Mouse (Mus musculus) liver, embryonic 16.5 days (tissue): ENCODE measurements at regions not wholly inside any gene's neighbourhood (a gene's known extent, or its start where the extent isn't known, plus 50 kb on each side); places are given as distances from the start of the nearest gene placed in this dataset.

ENCODE experiments used
- ATAC-seq: fragments of 200-750 bp; cut with Nextera tagmentation; 2 replicates; pipeline ENCODE4 v1.8.0; 2017; ENCODE audit warnings: low read depth, mild to moderate bottlenecking, moderate number of reproducible peaks, moderate library complexity
- H3K27ac ChIP-seq: fragments of 300-500 bp; sonication (generic); 2 replicates; pipeline ENCODE4 v1.5.1; 2014; ENCODE audit warnings: mild to moderate bottlenecking, low read length
- H3K27me3 ChIP-seq: fragments of 300-500 bp; sonication (generic); 2 replicates; pipeline ENCODE4 v1.6.1; 2014; ENCODE audit warnings: low read depth, low read length, mixed read lengths; ENCODE audit not compliant: control insufficient read depth, insufficient read depth
- H3K36me3 ChIP-seq: fragments of 300-500 bp; sonication (generic); 2 replicates; pipeline ENCODE4 v1.6.1; 2014; ENCODE audit warnings: mild to moderate bottlenecking; ENCODE audit not compliant: control insufficient read depth, insufficient read depth
- H3K4me1 ChIP-seq: fragments of 300-500 bp; sonication (generic); 2 replicates; pipeline ENCODE4 v1.6.1; 2014; ENCODE audit warnings: low read depth, low read length, mixed read lengths; ENCODE audit not compliant: control insufficient read depth
- H3K4me2 ChIP-seq: fragments of 300-500 bp; sonication (generic); 2 replicates; pipeline ENCODE4 v1.6.1; 2014; ENCODE audit warnings: low read depth, low read length, mixed read lengths
- H3K4me3 ChIP-seq: fragments of 300-500 bp; sonication (generic); 2 replicates; pipeline ENCODE4 v1.5.1; 2014; ENCODE audit warnings: low read depth, mild to moderate bottlenecking, low read length
- H3K9ac ChIP-seq: fragments of 300-500 bp; sonication (generic); 2 replicates; pipeline ENCODE4 v1.6.1; 2014; ENCODE audit warnings: low read depth, low read length
- H3K9me3 ChIP-seq: fragments of 300-500 bp; sonication (generic); replicated peaks from 2 replicates; pipeline ENCODE4 v1.6.1; 2016; ENCODE audit warnings: low read length; ENCODE audit not compliant: control insufficient read depth
- WGBS: fragments of 180-500 bp; shearing (Covaris S2); extraction: QIAGEN DNeasy Blood & Tissue Kit; methylation state at CpG from one replicate; pipeline ENCODE4 v1.1.7; 2014; ENCODE audit not compliant: insufficient replicate concordance; 5-methylcytosine and 5-hydroxymethylcytosine counted together

DNA sequence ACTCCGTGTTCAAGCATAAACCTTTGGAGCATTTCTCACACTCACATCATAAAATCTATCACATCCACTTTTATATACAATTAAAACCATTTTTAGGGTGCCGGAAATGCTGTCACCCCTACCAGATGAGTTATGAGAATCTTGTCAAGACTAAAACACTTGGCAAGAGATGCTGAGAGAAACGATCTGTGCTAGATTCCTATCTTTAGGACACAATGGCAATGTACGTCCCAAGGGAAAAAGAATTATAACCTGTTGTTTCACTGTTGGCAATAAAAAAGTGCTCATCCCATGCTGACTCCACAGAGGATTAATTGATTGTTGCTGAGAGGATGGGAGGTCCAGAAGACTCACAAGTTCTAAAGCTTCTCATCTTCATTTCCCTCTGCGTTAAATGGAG, 389.7 kb upstream of the C030005K15Rik start:
- H3K27ac ChIP-seq, result no peak overlapping the region
- no peak overlapping the region for H3K4me3 ChIP-seq
- no peaks in the 10 kb centered on the region for H3K4me1 ChIP-seq
- no peaks in the 10 kb centered on the region for H3K36me3 ChIP-seq
- H3K9ac ChIP-seq, result no peak overlapping the region
- no peaks in the 10 kb centered on the region for H3K9me3 ChIP-seq
- no peak overlapping the region for H3K4me2 ChIP-seq
- ATAC-seq, result no peak
- H3K27me3 ChIP-seq, result no peaks in the 10 kb centered on the region
- WGBS, result 60% methylated on average over 5 of the region's 5 CpGs

DNA sequence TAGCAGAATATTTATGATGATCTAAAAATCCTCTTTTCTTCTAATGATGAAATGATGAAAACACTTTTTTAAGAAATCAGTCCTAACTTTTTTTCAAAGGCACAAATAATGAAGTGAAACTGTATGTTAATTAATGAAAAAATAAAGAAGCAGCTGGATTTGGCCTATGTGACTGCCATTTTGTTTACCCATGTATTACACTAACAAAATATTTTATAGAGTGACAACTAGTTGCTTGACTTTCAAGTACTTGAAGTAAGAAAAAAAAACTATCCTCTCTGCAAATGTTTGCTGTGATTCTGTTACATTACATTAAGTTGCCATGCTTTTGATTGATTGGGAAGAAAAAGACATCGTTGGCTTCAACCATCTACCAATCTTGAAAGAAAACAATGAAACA, 399.2 kb upstream of the C030005K15Rik start:
- ATAC-seq, result no peak
- Histone ChIP-seq H3K9me3 (no peaks in the 10 kb centered on the region), H3K4me2 (no peak overlapping the region), H3K27me3 (no peaks in the 10 kb centered on the region), H3K36me3 (no peaks in the 10 kb centered on the region), H3K4me3 (no peak overlapping the region), H3K27ac (no peak overlapping the region), H3K4me1 (no peaks in the 10 kb centered on the region), H3K9ac (no peak overlapping the region)
- WGBS, result 62% methylated on average over 1 of the region's 1 CpGs

DNA sequence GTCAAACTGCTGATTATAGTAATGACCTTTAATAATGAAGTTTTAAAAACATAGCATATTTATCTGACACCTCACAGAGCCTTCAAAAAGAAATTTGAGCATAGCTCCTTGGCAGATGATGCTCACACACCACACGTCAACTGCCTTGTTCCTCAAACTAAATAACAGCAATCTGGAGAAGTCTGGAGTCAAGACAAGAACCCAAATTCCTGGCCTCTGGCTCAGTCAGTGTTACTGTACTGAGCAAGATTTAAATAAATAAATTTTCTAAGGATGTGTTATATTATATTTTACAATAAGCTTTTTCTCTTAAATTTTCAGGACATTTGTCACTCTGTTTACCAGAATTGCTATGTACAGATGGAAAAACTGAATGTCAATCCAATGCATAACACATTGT, 408.5 kb upstream of the C030005K15Rik start:
- H3K36me3 ChIP-seq, result no peaks in the 10 kb centered on the region
- no peaks in the 10 kb centered on the region for H3K9me3 ChIP-seq
- H3K27me3 ChIP-seq, result no peaks in the 10 kb centered on the region
- H3K4me1 ChIP-seq, result no peaks in the 10 kb centered on the region
- H3K9ac ChIP-seq, result no peak overlapping the region
- no peak overlapping the region for H3K4me2 ChIP-seq
- no peak for ATAC-seq
- H3K27ac ChIP-seq, result no peak overlapping the region
- WGBS, result 63% methylated on average over 1 of the region's 1 CpGs
- no peak overlapping the region for H3K4me3 ChIP-seq

DNA sequence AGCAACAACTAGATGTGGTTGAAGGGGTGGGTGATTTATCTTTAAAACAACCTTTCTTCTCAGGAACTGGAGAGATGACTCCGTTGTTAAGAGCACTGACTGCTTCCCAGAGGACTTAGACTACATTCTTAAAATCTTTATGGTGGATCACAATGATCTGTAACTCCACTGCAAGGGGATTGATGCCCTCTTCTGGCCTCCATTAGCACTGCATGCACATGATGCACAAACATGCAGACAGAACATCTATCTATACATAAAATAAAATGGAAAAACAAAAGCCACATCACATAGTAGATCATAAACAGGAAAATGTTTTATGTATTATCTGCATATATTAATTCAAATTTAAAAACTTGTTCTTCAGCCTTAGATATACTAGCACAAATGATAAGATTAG, 419.2 kb upstream of the C030005K15Rik start:
- no peak overlapping the region for H3K9ac ChIP-seq
- 53% methylated on average over 1 of the region's 1 CpGs for WGBS

DNA sequence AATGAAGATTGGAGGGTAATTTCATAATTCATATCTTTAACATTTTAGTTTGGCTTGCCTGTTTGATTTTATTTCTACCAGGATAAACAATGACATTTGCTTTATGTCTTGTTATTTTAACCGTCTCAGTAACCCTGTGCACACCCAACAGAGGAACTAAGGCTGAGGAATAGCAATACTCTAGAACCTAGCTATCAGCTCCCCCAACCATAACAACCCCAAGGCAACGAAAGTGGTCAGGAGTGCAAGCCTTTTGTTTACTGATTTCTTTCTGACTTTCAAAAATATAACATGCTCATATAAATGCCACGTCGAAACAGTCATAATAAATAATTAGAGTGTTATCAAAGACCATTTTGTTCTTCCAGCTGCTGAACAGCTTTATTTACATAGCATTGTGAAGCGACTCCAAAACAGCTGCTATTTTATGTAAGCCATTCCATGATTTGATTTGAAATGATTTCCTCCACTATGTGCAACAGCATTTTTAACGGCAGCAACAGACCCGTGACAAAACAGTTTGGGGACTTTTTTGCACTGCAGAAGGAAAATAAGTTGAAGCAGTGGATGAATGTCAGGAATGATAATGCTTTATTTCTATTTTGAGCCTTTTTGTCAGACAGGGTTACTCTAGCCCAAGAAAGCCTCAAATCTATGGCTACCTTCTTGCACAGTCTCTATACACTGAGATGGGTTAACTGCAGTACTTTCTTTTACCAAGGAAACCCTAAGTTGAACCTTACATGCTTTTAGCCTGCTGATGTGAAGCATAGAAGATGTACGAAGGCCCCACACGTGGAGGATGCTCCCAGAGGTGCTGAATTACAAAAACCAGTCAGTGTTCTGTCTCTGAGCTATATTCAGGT, 420.7 kb upstream of the C030005K15Rik start:
- Histone ChIP-seq H3K4me2 (no peak overlapping the region), H3K9me3 (no peaks in the 10 kb centered on the region), H3K27ac (no peak overlapping the region), H3K4me3 (no peak overlapping the region), H3K27me3 (no peaks in the 10 kb centered on the region), H3K9ac (no peak overlapping the region), H3K36me3 (no peaks in the 10 kb centered on the region), H3K4me1 (no peaks in the 10 kb centered on the region)
- ATAC-seq, result no peak
- WGBS, result 56% methylated on average over 9 of the region's 9 CpGs

More for the DNA sequence above, 419.2 kb upstream of the C030005K15Rik start:
- Histone ChIP-seq H3K9me3 (no peaks in the 10 kb centered on the region), H3K4me2 (no peak overlapping the region), H3K27ac (no peak overlapping the region), H3K27me3 (no peaks in the 10 kb centered on the region), H3K4me1 (no peaks in the 10 kb centered on the region), H3K36me3 (no peaks in the 10 kb centered on the region), H3K4me3 (no peak overlapping the region)
- ATAC-seq, result no peak

DNA sequence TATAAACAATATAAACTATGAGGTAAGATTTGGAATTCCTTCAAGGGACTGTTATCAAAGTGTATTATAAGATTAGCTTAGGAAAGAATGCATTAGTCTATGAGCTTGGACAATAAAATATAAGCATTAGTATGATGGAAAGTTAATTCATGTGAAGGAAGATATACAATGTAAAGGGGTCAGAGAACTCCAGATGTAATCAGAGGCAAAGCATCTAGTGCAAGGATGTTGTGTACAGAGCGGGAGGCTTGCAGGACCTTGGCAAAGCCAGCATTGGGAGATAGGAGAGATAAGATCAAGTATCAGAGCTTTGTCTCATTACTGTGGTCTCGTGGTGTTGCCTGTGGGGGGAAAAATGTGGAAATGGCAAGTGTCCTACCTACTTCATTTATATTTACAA, 429.4 kb upstream of the C030005K15Rik start:
- no peak for ATAC-seq
- Histone ChIP-seq H3K4me1 (no peaks in the 10 kb centered on the region), H3K36me3 (no peaks in the 10 kb centered on the region), H3K4me3 (no peak overlapping the region), H3K9me3 (no peaks in the 10 kb centered on the region), H3K27ac (no peak overlapping the region), H3K4me2 (no peak overlapping the region), H3K27me3 (no peaks in the 10 kb centered on the region), H3K9ac (no peak overlapping the region)
- 28% methylated on average over 2 of the region's 2 CpGs for WGBS

DNA sequence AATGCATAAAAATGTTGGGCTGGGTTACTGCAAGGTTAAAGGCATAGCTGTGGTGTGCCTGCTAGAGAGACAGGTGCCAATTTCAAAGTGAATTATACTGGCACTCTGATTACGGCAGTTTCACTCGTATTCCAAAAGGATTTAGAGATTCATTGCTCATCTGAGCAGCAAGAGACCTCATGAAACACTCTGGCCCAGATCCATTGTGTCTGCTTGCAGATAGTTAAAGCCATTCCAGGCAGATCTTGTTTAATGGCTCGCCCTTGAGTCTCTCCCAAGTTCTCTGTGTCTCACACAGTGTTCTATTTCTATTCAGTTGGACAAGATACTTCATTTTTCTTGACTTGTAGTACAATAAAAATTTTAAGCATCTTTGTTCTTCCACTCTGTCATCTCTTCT, 459.1 kb upstream of the C030005K15Rik start:
- no peak overlapping the region for H3K4me3 ChIP-seq
- ATAC-seq, result no peak
- H3K4me2 ChIP-seq, result no peak overlapping the region
- H3K36me3 ChIP-seq, result no peaks in the 10 kb centered on the region
- H3K27me3 ChIP-seq, result no peaks in the 10 kb centered on the region
- 47% methylated on average over 3 of the region's 3 CpGs for WGBS
- no peak overlapping the region for H3K27ac ChIP-seq
- no peak overlapping the region for H3K9ac ChIP-seq
- H3K4me1 ChIP-seq, result no peaks in the 10 kb centered on the region
- no peaks in the 10 kb centered on the region for H3K9me3 ChIP-seq

DNA sequence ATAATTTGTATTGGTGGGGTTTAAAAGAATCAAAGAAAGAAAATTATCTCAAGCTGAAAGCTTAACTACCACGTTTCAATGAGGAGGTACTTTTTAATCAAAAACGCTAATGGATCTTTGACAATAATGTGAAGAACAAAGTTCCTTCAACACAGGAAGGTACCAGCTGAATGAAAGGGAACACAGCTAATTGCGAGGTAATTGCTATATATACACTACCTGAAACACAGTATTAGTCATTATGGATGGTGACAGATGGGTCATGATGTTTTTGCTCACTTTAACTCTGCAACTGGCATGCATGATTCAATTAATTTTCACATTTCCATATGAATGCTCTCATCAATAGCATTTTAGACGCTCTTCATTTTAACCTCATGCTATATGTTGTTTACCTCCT, 470.3 kb upstream of the C030005K15Rik start:
- WGBS, result 53% methylated on average over 4 of the region's 4 CpGs
- no peak overlapping the region for H3K27ac ChIP-seq

DNA sequence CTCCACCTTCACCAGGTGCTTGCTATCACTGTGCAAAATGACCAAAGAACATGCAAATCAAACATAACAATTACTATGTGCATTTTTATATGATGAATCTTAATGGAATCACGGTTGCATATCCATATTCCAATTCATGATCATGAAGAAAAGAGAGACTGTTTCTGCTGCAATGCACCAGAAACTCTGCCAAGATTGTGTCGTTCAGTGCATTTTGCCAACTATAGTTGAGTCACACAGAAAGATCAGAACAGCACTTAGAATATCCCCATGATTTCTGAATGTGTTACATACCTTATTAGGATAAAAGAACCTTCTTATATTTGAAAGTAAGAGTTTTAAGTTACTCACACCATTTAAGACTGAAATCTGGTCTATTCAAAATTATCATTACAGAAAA, 483.7 kb upstream of the C030005K15Rik start:
- Histone ChIP-seq H3K4me1 (no peaks in the 10 kb centered on the region), H3K9me3 (no peaks in the 10 kb centered on the region), H3K27ac (no peak overlapping the region), H3K9ac (no peak overlapping the region), H3K27me3 (no peaks in the 10 kb centered on the region), H3K4me3 (no peak overlapping the region), H3K36me3 (no peaks in the 10 kb centered on the region), H3K4me2 (no peak overlapping the region)
- 51% methylated on average over 2 of the region's 2 CpGs for WGBS
- ATAC-seq, result no peak

More for the DNA sequence above, 470.3 kb upstream of the C030005K15Rik start:
- H3K4me3 ChIP-seq, result no peak overlapping the region
- ATAC-seq, result no peak
- no peak overlapping the region for H3K4me2 ChIP-seq
- no peaks in the 10 kb centered on the region for H3K36me3 ChIP-seq
- H3K9me3 ChIP-seq, result no peaks in the 10 kb centered on the region
- no peak overlapping the region for H3K9ac ChIP-seq
- no peaks in the 10 kb centered on the region for H3K27me3 ChIP-seq
- H3K4me1 ChIP-seq, result no peaks in the 10 kb centered on the region
